Mouse (Mus musculus) heart, adult 9 months (tissue): ENCODE measurements around the gene Iqcd.

Experiments
- DNase-seq, 2 experiments: peaks; one replicate each; pipeline ENCODE4 v3.0.0; 2022; ENCODE audit warnings: low spot score in 2 of 2

The Iqcd gene

DNA sequence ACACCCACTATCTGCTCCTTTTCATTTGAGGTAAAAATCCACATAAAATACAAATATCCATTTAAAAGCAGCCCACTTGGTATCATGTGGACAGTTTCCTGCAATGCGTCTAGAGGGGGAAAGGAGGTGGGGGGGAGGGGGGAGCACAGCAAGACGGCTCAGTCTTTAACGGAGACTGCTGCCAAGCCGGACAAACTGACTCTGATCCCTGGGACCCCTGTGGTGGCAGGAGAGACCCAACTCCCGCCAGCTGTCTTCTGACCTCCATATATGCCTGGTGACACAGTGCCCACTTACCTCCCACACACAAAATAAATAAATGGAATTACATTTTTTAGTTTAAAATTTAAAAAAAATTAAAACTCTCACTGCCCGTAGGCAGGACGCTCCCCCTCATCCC lies 14.7 kb downstream of the Iqcd start:
- DNase-seq, result no peak

DNA sequence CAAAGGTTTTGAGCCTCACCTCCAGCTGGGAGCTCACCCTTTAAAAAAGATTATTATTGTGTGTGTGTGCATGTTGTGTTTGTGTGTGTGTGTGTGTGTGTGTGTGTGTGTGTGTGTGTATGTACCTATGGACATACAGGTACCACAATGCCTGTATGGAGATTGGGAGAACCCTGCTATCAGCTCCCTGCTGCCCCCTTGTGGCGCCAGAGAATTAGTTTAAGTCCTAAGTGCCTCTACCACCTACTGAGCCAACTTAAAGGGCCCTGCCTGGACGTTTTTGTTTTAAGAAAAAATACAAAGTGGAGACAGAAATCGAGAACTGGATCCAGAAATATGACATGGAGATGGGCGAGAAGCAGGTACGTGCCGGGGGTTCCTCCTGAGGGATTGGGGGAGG lies 16.0 kb downstream of the Iqcd start:
- peak; percentile 55 to 74 for DNase-seq

DNA sequence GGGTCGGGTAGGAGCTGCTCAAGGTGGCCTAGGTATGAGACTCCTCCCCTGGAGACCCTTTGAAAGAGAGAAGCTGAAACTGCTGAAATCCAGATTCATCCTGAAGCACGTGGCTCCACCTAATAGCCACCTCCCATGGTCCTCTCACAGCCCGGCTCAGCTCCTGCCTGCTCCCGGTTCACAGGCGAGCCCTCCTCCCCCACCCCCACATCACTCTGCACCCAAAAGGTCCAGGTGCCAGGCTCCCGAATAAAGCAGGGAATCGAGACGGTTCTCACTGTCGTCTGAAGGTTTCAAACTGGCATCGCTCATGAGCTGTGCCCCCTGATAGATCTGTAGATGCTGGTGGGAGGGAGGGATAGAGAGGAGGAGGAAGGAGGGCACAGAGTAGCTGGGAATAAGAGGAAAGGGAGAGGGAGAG lies 16.4 kb downstream of the Iqcd start:
- no peak for DNase-seq

DNA sequence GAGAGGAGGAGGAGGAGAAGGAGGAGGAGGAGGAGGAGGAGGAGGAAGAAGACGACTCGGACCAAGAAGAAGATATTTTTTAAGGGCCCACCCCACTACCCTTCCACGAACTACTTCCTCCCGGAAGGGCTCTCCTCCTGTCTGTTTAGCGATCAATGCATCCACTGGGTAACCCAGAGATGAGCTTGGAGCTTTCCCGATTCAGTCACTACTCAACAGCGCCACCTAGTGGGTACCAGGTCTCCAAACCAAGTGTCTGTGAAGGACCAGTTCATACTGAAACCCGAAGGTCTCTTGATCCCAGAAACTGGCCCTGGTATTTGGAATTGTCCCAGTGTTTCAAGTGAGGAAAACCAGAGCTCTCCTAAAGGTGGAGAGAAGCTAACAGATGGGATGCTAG lies 16.9 kb downstream of the Iqcd start:
- peak; percentile 71 to 86 for DNase-seq

DNA sequence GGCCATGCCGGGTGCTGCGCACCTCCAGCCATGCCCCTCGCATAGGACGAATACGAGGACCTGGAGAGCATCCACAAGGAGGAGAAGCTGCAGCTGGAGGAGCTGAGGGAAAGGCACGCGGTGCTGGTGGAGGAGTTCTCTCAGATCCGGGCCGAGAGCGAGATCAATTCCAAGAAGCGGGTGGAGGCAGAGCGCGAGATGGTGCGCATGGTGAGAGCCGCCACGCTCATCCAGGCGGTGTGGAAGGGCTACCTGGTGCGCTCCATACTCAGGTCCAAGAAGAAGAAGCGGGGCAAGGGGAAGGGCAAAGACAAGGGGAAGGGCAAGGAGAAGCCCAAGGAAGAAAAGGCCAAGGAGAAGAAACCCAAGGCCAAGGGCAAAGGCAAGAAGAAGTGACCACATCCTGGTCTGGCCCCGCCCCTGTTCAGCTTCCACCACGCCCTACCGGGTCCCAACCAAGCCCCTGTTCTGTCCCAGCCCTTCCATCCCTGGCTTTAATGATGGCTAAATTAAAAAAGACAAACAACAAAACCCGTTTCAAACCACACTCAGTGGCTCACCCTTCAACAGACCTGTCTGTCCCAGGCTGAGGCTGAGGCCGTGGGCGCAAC lies 17.9 kb downstream of the Iqcd start:
- DNase-seq, result no peak

DNA sequence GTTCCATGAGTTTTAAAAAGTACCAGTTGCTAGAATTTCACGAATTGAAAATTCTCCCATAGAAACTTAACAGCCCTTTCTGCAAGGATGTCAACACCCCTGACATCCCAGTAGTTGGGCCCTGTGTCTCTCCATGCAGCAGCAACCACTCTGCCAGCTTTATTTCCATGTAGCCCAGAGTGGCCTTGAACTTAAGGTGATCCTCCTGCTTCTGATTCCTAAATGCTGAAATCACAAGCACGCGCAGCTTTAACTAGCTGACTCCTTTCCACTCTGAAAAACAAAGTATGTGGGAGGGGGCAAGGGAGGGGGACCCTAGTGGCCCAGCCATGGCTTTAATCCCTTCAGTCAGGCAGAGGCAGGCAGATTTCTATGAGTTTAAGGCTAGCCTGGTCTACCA lies 18.5 kb downstream of the Iqcd start:
- no peak for DNase-seq

DNA sequence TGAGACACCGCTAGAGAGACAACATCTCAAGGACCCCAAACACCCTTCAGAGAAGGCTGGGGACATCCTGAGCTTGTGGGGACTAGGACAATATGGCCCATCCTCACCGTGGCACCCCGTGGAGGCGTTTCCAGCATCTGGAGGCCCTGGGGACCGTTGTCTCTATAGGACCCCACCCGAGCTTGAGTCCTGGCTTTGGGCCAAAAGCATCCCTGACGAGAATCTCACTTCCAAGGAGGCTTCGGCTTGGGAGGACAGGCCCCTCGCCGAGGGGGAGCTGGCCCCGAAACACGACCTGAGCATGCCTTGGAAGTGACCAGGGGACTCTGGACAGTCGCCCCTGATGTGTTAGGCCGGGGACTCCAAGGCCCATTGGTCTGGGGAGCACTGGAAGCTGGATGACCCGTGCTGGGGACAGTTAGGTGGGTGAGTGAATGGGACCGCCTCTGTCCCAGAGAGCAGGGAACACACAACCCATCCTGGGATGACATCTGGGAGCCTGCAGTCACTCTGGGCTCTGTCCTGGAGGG lies 20.5 kb downstream of the Iqcd start:
- DNase-seq, result no peak

DNA sequence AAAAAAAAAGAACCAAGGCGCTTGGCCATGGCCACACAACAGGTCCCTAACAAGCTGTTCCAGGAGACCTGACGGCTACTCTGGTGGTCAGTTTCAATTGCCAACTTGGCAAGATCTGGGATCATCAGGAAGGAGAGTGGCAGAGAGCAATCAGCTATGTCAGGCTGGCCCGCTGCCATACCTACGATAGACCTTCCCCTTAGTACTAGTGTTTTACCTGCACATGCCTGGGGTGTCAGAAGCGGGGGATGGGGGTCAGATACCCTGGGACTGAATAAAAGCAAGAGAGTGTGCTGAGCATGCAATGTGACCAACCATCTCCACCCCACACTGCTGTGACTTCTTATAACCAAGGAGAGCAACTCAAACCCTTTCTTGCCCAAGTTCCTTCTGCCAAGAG lies 22.1 kb downstream of the Iqcd start:
- DNase-seq, result no peak

DNA sequence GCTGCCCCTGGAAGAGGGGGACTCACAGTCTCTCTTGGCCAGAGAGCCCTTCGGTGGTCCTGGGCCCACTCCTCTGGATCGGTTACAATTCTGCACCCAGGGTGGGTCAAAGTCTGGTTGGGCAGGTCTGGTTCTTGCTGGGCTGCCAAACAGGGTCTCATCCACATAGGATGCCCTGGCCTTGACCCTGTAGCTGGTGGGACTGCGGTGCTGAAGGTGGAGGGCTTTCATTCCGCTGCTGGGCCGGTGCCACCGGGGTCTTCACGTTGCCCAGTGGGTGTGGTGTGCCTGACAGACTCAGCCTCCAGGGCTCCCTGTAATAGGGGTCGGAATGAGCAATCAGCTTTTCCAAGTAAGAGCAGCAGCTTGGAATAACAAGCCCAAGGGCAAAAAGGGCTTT lies 22.6 kb downstream of the Iqcd start:
- DNase-seq, result no peak

DNA sequence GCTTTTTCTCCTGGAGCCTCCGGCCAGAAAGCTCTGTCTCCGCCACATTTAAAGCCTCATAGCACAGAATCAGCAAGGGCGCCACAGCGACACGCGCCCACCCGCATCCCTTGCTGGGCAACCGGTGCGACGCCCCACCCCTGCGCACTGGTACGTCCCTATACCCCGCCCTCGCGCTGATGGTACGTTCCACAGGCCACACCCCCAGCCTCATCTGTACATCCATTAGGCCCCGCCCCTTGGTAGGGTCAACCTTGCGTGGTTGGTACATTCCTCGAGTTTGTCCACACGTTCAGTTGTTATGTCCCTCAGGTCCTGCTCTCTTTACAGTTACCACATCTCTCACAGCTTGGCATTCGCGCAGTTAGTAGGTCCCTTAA lies 23.6 kb downstream of the Iqcd start, which contains the start of the genes Rita1 and Ddx54:
Gene Rita1 (minus strand): TSS at position 148 of the 380 bp plus-strand sequence.
Gene Ddx54 (plus strand): TSS at position 298 of the 380 bp plus-strand sequence.
- peak; percentile 96 to 99 for DNase-seq

DNA sequence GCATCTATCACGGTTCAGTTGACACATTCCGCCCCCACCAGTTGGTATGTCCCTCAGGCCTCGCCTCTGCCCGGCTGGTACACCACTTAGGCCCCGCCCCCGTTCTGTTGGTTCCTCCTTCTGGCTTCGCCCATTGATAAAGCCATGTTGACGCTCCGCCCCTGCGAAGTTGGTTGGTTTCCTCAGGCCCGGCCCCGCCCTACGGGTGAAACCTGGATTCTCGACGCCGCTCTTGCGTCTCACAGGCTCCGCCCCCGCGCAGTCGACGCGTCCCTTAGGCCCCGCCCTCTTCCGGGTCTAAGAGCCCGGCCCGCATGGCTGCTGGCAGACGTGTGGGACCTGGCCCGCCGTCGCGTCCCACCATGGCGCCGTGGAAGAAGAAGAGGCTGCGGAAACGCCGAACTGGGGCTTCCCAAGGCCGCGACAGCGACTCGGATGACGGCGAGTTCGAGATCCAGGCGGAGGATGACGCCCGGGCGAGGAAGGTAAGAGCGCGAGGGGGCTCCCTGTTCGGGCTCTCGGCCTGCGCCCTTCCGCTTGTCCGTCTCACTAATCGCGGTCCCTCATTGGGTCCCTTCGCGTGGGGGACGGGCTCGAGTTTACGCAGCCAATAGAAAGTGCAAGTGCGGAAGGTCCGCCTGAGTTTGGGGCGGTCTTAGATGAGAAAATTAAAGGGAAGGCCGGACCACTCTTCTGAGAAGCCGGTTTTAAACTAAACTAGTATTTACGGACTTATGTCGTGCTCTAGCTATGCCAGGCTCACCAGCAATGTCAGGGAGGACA lies 24.2 kb downstream of the Iqcd start:
- DNase-seq, result peak; percentile 100

DNA sequence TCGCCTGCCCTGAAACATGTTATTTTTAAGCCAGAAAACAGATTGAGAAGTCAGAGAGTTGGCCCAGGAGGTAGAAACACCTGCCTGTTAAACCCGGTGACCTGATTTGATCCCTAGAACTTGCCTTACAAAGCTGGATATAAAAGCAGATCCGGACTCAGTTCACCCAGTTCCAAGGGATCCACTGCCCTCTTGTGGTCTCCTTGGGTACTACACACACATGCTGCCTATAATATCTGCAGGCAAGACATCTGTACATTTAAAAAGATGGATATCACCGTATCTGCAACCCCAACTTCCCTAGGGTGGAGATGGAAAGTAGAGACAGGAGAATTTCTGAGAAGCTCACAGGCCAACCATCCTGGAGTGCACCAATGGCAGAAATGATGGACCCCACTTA lies 27.1 kb downstream of the Iqcd start:
- no peak for DNase-seq

DNA sequence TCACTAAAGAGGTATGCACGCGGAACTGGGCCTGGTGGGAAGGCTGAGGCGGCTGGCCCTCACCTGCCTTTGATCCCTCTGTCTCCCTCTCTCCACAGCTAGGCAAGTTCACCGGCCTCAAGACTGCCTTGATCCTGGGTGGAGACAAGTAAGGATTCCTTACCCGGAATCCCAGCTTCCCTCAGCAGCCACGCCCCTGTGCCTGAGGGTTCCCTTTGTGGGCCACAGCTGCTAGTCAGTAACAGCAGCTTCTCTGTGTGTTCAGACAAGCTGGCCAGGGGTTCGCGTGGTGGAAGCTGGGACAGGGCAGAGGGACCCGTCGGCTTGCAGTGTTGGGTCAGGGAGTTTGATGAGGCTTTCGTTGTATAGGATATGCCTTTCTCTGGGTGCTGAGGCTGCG lies 30.0 kb downstream of the Iqcd start:
- DNase-seq, result no peak

DNA sequence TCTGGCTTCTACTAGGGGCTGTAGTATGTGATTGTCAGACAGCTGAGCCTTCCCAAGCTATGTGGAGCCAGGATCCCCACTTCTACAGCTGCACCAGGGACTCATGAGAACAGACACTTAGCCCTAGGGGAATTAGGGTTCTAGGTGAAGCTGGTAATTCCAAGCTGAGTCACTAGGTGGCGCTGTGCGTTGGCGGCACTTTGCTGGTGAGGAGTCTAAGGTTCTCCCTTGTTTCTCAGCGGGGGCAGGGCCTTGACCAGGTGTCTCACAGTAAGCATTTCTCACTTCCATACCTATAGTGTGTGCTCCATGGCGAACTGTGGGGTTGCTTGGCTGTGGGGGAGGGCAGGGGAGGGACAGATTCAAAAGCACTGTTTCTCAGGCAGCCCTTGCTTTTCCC lies 30.4 kb downstream of the Iqcd start:
- no peak for DNase-seq

DNA sequence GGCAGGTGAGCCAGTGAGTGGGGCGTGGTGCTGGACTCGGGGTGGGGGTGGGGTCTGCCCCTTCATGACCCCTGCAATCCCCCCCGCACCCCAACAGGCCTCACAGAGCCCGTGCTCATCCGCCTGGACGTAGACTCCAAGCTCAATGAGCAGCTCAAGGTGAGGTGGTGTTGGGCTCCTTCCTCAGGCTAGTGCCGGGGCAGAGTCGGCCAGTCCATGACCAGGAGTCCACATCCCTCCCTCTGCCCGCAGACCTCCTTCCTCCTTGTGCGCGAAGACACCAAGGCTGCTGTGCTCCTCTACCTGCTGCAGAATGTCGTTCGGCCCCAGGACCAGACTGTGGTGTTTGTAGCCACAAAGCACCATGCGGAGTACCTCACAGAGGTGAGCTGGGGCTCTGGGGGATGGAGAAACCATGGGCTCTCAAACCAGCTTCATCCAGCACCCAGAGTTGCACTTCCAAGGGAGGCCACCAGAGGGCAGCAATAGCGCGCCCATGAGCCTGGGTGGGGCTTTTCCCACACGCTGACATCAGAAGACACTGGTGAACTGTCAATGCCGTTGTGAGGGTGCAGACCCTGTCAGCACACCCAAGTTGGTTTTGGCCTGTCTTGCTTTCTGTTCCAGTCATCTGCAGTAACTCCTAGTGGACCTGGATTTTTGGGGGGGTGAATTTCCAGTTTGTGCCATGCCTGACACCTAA lies 31.7 kb downstream of the Iqcd start:
- DNase-seq, result peak; percentile 57 to 66

DNA sequence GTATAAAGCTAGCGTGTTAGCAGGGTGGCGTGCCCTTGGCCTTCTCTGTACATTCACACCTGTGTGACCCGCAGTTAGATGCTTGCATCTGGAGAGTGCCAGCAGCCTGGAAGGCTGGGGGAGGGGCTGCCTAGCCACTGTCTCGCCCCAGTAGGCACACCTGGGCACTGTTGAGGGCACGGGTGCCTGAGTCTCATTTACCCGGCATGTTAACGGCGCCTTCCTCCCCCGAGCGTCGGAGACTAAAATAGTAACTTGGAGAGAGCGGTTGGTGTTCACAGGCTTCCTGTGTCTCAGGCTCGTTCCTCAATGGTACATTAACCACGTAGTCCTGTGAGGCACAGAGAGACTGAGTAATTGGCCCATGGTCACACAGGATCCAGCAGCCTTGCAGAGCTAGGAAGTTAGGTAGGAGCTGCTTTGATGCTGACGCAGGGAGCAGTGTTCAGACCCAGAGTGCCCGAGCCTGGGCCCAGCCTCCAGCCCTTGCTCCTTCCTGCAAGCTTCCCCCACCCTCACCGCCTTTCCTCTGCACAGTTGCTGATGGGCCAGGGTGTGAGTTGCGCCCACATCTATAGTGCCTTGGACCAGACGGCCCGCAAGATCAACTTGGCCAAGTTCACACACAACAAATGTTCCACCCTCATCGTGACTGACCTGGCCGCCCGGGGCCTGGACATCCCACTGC lies 32.4 kb downstream of the Iqcd start:
- no peak for DNase-seq

DNA sequence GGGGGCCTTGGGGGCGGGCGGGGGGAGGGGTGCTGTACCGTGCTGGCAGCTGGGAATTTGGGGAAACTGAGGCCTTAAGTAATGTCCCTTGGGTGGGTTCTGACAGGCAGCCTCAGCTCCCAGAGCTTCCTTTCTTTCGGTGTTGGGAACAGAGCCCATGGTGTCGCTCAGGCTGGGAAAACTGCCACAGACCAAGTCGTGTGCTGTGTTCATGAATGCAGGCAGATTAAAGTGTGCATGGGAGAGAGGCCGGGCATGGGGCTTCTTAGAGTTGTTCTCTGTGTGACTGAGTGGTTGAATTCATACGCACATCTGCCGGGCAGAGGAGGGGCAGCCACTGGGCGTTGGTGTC lies 33.0 kb downstream of the Iqcd start:
- DNase-seq, result no peak

DNA sequence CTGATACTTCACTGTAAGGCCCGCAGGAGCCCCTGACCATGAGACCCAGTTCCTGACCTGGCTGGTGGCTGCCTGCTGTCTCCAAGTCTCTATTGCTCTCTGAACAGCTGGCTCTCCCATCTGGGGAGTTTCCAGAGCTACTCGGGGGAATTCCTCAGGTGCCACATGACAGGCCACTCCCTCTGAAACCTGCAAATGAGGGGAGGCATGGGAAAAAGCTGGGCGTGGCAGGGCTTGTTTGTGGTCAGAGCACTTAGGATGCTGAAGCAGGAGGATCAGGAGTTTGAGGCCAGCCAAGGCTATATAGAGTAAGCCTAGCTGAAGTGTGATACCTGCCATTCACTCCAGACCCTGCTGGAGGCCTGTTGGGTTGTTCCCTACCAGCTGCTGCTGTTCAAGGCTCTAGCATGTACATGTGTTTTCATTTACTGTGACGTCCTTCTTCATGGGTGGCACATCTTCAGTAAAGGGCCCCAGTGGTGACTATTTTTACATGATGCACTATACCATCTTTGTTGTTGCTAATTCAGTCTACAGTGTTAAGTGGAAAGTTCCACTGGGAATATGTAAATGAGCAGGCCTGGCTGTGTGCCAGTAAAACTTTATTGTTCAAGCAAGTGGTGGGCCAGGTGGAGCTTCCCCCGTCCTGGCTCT lies 33.5 kb downstream of the Iqcd start:
- DNase-seq, result no peak

DNA sequence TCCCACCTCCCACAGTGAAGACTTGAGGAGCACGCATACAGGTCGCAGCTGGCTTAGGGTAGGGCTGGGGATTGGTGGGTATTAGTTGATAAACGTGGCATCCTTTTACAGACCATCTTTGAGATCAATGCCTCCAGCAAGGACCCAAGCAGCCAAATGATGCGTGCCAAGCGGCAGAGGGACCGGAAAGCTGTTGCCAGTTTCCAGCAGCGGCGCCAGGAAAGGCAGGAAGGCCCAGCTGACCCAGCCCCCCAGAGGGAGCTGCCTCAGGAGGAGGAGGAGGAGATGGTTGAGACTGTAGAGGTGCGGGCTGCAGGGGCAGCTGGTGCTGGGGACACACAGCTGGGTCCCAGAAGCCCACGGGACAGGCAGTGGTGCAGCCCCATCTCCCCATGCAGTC lies 35.6 kb downstream of the Iqcd start:
- no peak for DNase-seq

DNA sequence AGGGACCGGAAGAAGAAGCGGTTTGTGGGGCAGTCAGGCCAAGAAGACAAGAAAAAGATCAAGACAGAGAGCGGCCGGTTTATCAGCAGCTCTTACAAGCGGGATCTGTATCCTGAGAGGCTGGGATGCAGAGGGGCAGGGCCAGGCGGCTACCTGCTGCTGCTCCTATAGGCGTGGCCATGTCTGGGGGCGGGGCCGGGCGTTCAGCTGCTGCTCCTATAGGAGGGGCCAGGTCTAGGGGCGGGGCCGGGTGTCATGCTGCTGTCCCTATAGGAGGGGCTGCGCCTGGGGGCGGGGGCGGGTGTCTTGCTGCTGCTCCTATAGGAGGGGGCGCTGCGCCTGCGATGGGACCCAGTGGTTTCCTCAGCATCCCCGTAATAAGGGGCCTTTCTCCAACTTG lies 37.6 kb downstream of the Iqcd start:
- no peak for DNase-seq

DNA sequence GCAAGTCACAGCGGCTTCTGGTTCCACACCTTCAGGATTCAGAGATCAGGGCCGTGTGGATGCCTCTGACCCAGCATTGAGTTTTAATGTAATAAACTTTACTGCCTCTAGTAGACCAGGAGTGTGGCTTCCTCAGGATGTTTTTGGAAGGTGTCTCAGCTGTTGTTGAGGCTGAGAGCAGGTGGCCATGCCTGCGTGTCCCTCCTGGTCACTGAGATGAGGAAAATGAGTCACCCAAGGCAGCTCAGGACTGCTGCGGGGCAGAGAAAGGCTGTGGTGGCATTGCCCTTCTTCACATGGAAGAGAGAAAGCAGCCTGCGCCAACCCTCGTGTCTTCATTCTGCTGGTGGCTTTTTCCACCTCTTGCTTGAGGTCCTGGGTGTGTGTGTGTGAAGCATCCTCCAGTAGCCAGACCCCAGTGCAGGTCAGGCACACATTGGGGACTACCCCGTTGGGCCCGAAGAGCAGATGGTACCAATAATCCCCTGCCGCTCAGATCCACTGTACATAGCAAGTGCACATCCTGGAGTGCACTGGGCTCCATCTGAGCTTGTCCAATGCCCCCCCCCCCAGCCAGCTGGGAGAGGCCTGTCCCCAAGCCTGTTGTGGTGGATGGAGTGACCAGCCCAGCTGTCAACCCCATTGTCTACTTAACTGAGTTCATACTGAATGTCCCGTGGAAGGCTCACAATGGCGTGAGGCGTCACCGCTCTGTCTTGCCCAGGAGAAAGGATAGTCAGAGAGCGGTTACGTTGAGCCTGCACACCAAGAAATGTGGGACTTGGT lies 38.9 kb downstream of the Iqcd start:
- no peak for DNase-seq
